Mouse (Mus musculus): ENCODE results near the gene Eif2b3. TPM values are rescaled to one million over a fixed set of nuclear protein-coding genes. Genes with fewer than 3 reads are reported as not detected.
A peak's percentile ranks its signal among the peaks of the same experiment; 100 is the strongest.

Eif2b3 gene
- polyA plus RNA-seq, 1 experiment from 2014 or later: 16.1 TPM

DNA sequence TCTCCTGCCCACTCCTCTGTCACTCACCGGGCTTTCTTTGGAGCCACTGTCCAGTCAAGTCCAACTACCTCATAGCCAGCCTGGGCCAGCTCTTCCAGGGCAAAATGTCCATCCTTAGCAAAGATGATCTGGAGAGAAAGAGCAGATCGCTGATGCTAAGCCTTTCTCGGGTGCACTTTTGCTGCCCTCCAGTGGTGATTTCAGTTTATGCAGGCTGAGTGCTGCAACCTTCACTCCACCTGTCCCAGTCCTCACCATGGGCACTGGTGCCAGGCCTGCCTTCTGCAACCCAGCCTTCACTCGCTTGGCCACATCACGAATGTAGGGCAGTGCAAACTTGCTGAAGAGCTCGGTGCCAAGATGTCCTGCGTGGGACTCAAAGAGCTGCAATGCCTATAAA, 27.8 kb upstream of the Eif2b3 start:
- Histone ChIP-seq H3K27ac (ENCODE audit: low read depth, low read length) (no peak overlapping the region), H3K4me3 (ENCODE audit: low read depth, low read length) (no peak overlapping the region), H3K4me1 (replicated peaks; ENCODE audit: control insufficient read depth, insufficient read depth, low read length) (peaks cover 9% of the 10 kb centered on the region), H3K4me2 (replicated peaks; ENCODE audit: low read depth) (no peak overlapping the region), H3K36me3 (ENCODE audit: control insufficient read depth, insufficient read depth) (peaks cover 21% of the 10 kb centered on the region), H3K9ac (ENCODE audit: low read depth, low read length) (no peak overlapping the region), H3K9me3 (ENCODE audit: control insufficient read depth) (no peaks in the 10 kb centered on the region), H3K27me3 (replicated peaks; ENCODE audit: control insufficient read depth, insufficient read depth, low read length) (no peaks in the 10 kb centered on the region)
- ATAC-seq: no peak
- peak; percentile 98 for TF ChIP-seq CTCF (IDR thresholded peaks at IDR 0.05; ENCODE audit: low read depth)
- WGBS: 11% methylated on average over 7 of the region's 7 CpGs

DNA sequence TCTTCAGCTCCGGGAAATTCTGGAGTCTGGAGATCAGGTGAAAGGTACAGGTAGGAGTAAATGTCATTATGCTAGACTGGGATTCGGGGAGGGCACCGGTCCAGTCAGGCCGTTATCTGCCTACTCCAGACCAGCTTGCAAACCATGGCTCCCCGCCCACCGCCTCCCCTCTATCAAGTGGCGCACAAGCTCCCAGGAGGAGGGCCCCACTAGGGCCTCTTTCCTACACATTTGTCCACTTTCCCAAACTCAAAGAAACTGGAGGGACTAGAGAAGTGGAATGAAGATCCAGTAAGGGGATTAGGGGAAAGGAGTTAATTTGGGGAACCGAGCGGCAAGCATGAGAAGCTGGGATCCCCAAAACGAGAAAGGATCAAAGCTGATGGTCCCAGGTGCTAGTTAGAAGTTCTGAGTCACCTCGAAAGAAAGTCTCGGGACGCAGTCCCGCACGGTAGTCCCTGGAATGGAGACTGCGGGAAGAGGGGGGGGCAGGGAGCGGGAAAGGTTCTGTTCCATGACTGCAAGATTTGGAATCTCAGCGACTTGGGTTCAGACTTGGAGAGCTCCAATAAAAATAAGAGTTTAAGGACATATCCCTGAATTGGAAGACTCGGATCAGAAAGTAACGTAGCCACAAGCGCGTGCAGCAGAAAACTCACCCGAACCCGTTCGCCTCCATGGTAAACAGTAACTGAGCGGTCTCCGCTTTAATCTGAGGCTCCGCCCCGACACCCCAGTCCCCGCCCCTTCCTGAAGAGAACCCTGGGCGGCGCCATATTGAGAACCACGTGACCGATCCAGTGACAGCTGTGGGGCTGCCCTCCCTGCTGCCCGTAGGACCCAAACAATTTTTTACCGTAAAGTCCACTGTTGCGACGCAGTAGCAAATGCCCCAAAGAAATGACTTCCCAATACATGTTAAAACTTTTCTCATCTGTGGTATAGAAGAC, 25.3 kb upstream of the Eif2b3 start, which contains the start of gene Urod:
Urod (minus strand) TSS at position 742 of the 950 bp plus-strand sequence.
- peak within 1 kb of the TSS; percentile 98 for H3K27ac ChIP-seq (ENCODE audit: low read depth, low read length)
- peak; percentile 76 for ATAC-seq

DNA sequence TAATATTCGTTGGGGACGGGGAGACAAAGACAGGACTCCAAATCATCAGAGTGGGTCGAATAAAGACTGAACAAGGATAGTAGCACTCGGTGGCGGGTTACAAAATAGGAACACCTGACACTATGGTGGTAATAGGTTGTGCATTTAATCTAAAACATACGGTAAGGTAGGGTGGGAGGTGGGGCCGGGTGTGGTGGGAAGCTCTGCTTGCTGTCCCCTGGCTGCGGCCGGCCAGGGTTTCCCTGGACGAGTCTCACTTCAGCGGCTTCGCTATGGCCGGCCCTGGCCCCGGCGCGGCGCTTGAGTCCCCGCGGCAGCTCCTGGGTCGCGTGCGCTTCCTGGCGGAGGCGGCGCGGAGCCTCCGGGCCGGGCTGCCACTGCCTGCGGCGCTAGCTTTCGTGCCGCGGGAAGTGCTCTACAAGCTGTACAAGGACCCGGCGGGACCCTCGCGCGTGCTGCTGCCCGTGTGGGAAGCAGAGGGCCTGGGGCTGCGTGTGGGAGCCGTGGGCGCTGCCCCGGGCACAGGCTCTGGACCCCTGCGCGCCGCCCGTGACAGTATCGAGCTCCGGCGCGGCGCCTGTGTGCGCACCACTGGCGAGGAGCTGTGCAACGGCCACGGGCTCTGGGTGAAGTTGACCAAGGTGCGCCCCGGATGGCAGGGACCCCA, 23.9 kb upstream of the Eif2b3 start, which contains the start of gene Hectd3:
Hectd3 (plus strand) TSS at position 187 of the 667 bp plus-strand sequence.
- no peaks in the 10 kb centered on the region for H3K9me3 ChIP-seq (ENCODE audit: control insufficient read depth)
- peak within 1 kb of the TSS; percentile 88 for H3K9ac ChIP-seq (ENCODE audit: low read depth, low read length)
- H3K27ac ChIP-seq (ENCODE audit: low read depth, low read length): peak within 1 kb of the TSS; percentile 98
- H3K36me3 ChIP-seq (ENCODE audit: control insufficient read depth, insufficient read depth): peaks cover 43% of the 10 kb centered on the region
- under 1% methylated on average over 58 of the region's 58 CpGs for WGBS
- peak; percentile 25 for TF ChIP-seq CTCF (IDR thresholded peaks at IDR 0.05; ENCODE audit: low read depth)
- H3K4me3 ChIP-seq (ENCODE audit: low read depth, low read length): peak within 1 kb of the TSS; percentile 96
- ATAC-seq: peak; percentile 55
- peaks cover 4% of the 10 kb centered on the region for H3K4me1 ChIP-seq (replicated peaks; ENCODE audit: control insufficient read depth, insufficient read depth, low read length)
- peak within 1 kb of the TSS; percentile 95 for H3K4me2 ChIP-seq (replicated peaks; ENCODE audit: low read depth)
- no peaks in the 10 kb centered on the region for H3K27me3 ChIP-seq (replicated peaks; ENCODE audit: control insufficient read depth, insufficient read depth, low read length)

More for the DNA sequence above, 25.3 kb upstream of the Eif2b3 start, which contains the start of gene Urod:
- Histone ChIP-seq H3K4me2 (replicated peaks; ENCODE audit: low read depth) (peak within 1 kb of the TSS; percentile 95), H3K9ac (ENCODE audit: low read depth, low read length) (peak within 1 kb of the TSS; percentile 88), H3K4me3 (ENCODE audit: low read depth, low read length) (peak within 1 kb of the TSS; percentile 96), H3K9me3 (ENCODE audit: control insufficient read depth) (no peaks in the 10 kb centered on the region), H3K36me3 (ENCODE audit: control insufficient read depth, insufficient read depth) (peaks cover 43% of the 10 kb centered on the region), H3K4me1 (replicated peaks; ENCODE audit: control insufficient read depth, insufficient read depth, low read length) (peaks cover 4% of the 10 kb centered on the region), H3K27me3 (replicated peaks; ENCODE audit: control insufficient read depth, insufficient read depth, low read length) (no peaks in the 10 kb centered on the region)
- 2% methylated on average over 38 of the region's 38 CpGs for WGBS
- no peak for TF ChIP-seq CTCF (IDR thresholded peaks at IDR 0.05; ENCODE audit: low read depth)

DNA sequence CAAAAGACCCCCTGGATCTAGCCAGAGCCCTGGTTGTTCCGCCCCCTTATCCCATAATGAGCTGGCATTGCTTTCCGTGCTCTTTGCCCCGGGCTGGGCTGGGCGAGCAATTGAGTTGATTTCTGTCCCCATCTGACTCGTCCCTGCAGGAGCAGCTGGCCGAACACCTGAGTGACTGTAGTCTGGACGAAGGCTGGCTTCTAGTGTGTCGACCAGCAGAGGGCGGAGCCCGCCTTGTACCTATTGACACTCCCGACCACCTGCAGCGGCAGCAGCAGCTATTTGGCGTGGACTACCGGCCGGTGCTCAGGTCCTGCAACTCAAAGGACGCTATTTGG, 23.4 kb upstream of the Eif2b3 start:
- Histone ChIP-seq H3K36me3 (ENCODE audit: control insufficient read depth, insufficient read depth) (peaks cover 43% of the 10 kb centered on the region), H3K4me3 (ENCODE audit: low read depth, low read length) (peak overlapping the region; percentile 96), H3K27ac (ENCODE audit: low read depth, low read length) (peak overlapping the region; percentile 98), H3K4me1 (replicated peaks; ENCODE audit: control insufficient read depth, insufficient read depth, low read length) (peaks cover 4% of the 10 kb centered on the region), H3K9me3 (ENCODE audit: control insufficient read depth) (no peaks in the 10 kb centered on the region), H3K4me2 (replicated peaks; ENCODE audit: low read depth) (peak overlapping the region; percentile 95), H3K9ac (ENCODE audit: low read depth, low read length) (peak overlapping the region; percentile 88), H3K27me3 (replicated peaks; ENCODE audit: control insufficient read depth, insufficient read depth, low read length) (no peaks in the 10 kb centered on the region)
- under 1% methylated on average over 16 of the region's 16 CpGs for WGBS
- peak; percentile 73 for ATAC-seq
- TF ChIP-seq CTCF (IDR thresholded peaks at IDR 0.05; ENCODE audit: low read depth): peak; percentile 78

DNA sequence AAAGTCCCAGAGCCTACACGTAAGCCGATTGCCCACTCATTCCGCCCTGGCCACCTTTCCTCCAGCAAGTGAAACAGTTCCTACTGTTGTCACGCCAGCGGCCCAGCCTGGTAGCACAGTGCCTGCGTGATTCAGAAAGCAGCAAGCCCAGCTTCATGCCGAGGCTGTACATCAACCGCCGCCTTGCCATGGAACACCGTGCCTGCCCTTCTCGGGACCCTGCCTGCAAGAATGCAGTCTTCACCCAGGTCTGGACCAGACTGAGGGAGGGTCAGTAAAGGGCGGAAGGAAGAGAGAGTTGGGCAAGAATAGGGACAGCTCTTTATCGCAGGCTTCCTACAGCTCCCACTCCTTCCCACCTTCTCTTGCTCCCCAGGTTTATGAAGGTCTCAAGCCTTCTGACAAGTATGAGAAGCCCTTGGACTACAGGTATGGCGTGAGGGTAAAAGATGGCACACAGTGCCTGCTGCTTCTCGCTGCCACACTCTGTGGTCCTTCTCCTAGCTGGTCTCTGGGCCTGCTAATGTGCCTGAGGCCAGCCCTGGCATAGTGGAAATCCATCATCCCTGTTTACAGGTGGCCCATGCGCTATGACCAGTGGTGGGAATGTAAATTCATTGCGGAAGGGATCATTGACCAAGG, 19.6 kb upstream of the Eif2b3 start:
- Histone ChIP-seq H3K4me1 (replicated peaks; ENCODE audit: control insufficient read depth, insufficient read depth, low read length) (peaks cover 4% of the 10 kb centered on the region), H3K27me3 (replicated peaks; ENCODE audit: control insufficient read depth, insufficient read depth, low read length) (no peaks in the 10 kb centered on the region), H3K9me3 (ENCODE audit: control insufficient read depth) (no peaks in the 10 kb centered on the region), H3K27ac (ENCODE audit: low read depth, low read length) (no peak overlapping the region), H3K9ac (ENCODE audit: low read depth, low read length) (no peak overlapping the region), H3K4me2 (replicated peaks; ENCODE audit: low read depth) (no peak overlapping the region), H3K4me3 (ENCODE audit: low read depth, low read length) (no peak overlapping the region), H3K36me3 (ENCODE audit: control insufficient read depth, insufficient read depth) (peaks cover 76% of the 10 kb centered on the region)
- TF ChIP-seq CTCF (IDR thresholded peaks at IDR 0.05; ENCODE audit: low read depth): no peak
- WGBS: 94% methylated on average over 17 of the region's 17 CpGs
- no peak for ATAC-seq

DNA sequence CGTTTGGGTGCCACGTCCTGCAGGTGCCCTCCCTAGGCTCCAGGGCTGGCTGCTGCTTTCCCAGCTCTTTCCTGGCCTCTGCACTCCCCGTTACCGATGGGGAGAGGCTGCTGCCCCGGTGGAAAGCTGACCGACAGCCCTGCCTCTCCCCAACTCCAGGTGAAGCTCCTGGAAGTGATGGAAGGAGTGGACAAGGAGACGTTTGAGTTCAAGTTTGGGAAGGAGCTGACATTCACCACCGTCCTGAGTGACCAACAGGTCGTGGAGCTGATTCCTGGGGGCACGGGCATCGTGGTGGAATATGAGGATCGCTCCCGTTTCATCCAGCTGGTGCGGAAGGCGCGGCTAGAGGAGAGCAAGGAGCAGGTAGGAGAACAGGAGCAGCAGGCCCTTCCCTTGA, 17.2 kb upstream of the Eif2b3 start:
- Histone ChIP-seq H3K4me3 (ENCODE audit: low read depth, low read length) (no peak overlapping the region), H3K4me1 (replicated peaks; ENCODE audit: control insufficient read depth, insufficient read depth, low read length) (no peaks in the 10 kb centered on the region), H3K9ac (ENCODE audit: low read depth, low read length) (no peak overlapping the region), H3K36me3 (ENCODE audit: control insufficient read depth, insufficient read depth) (peaks cover 73% of the 10 kb centered on the region), H3K27me3 (replicated peaks; ENCODE audit: control insufficient read depth, insufficient read depth, low read length) (no peaks in the 10 kb centered on the region), H3K27ac (ENCODE audit: low read depth, low read length) (no peak overlapping the region), H3K4me2 (replicated peaks; ENCODE audit: low read depth) (no peak overlapping the region), H3K9me3 (ENCODE audit: control insufficient read depth) (no peaks in the 10 kb centered on the region)
- no peak for ATAC-seq
- 93% methylated on average over 16 of the region's 16 CpGs for WGBS
- TF ChIP-seq CTCF (IDR thresholded peaks at IDR 0.05; ENCODE audit: low read depth): no peak

Data from intestine, postnatal 0 days (tissue).